Comparison of ENCODE assay signal across 10 mouse cellular contexts in genomic region chr7:24365258-24366014, GRCm38 (mm10). TPM values are rescaled to one million over a fixed set of nuclear protein-coding genes. Genes with fewer than 3 reads are reported as not detected.
DNase-seq lines count a peak whose midpoint lies in the region; ATAC-seq lines count a peak whose summit lies in the region.
"Had no signal": no experiment of that assay in that cellular context is flagged by ENCODE, and none has a peak within 500 bp of the region (broad histone marks: within the 10 kb centered on the region; RNA-seq: fewer than 3 reads in every experiment).

No protein-coding gene starts in this region.

- WGBS in lung, embryonic 15.5 days = 69% methylated on average over 5 of the region's 5 CpGs
- 72% methylated on average over 5 of the region's 5 CpGs for WGBS in forebrain, embryonic 11.5 days
- 87% methylated on average over 5 of the region's 5 CpGs for WGBS in limb, embryonic 12.5 days

- DNase-seq in lung, adult 18-20 months = no peak
- DNase-seq in forebrain, embryonic 11.5 days (ENCODE audit: low spot score) = no peak
- DNase-seq in naive thymus-derived CD4-positive, alpha-beta T cell, adult 2 months (ENCODE audit: low read depth) = peak; percentile 28
- DNase-seq in spleen, adult 18-20 months = no peak
- no peak for DNase-seq in layer of hippocampus, postnatal 36 days
- DNase-seq in heart, postnatal 14 days = no peak

- 0 out of 2 replicates have a peak, but pooled peaks cover 4% of the 10 kb centered on the region for H3K4me1 ChIP-seq in lung, embryonic 15.5 days
- H3K4me1 ChIP-seq in forebrain, embryonic 11.5 days (replicated peaks; ENCODE audit: control insufficient read depth, insufficient read depth, low read length) = no peaks in the 10 kb centered on the region
- H3K4me1 ChIP-seq in limb, embryonic 12.5 days (replicated peaks) = peaks cover 11% of the 10 kb centered on the region

- H3K4me2 ChIP-seq in lung, embryonic 15.5 days = no peak overlapping the region
- H3K4me2 ChIP-seq in forebrain, embryonic 11.5 days (ENCODE audit: low read depth, low read length, severe bottlenecking) = no peak overlapping the region
- H3K4me2 ChIP-seq in limb, embryonic 12.5 days = no peak overlapping the region

- no peak overlapping the region for H3K4me3 ChIP-seq in lung, embryonic 15.5 days
- no peak overlapping the region for H3K4me3 ChIP-seq in forebrain, embryonic 11.5 days (ENCODE audit: low read depth, low read length)
- H3K4me3 ChIP-seq in limb, embryonic 12.5 days (replicated peaks) = no peak overlapping the region

- intact Hi-C loops in heart, postnatal 14 days (cut with DNase I) = loop anchor here (1.0 to 2.0 kb wide), 2 partner anchors 20 to 41 kb away; no protein-coding TSS in a partner anchor

- ATAC-seq in lung, embryonic 15.5 days (ENCODE audit: borderline replicate concordance, extremely low read depth, low FRiP score, low TSS enrichment) = 0 out of 2 replicates have a peak, but pooled peaks have one; percentile 15
- ATAC-seq in forebrain, embryonic 11.5 days (replicated peaks; ENCODE audit: low FRiP score) = peak; percentile 31; the same call in 1 of the 2 replicates
- ATAC-seq in limb, embryonic 12.5 days (ENCODE audit: insufficient number of reproducible peaks, insufficient read depth, low FRiP score, low TSS enrichment, low read depth) = peak; percentile 54; the same call in 1 of the 2 replicates

- H3K27ac ChIP-seq in lung, embryonic 15.5 days = no peak overlapping the region
- H3K27ac ChIP-seq in forebrain, embryonic 11.5 days (ENCODE audit: low read depth, low read length) = no peak overlapping the region
- no peak overlapping the region for H3K27ac ChIP-seq in limb, embryonic 12.5 days

- H3K36me3 ChIP-seq in lung, embryonic 15.5 days = no peaks in the 10 kb centered on the region
- H3K36me3 ChIP-seq in forebrain, embryonic 11.5 days (ENCODE audit: control insufficient read depth, insufficient read depth, low read length) = no peaks in the 10 kb centered on the region
- H3K36me3 ChIP-seq in limb, embryonic 12.5 days = no peaks in the 10 kb centered on the region

- no peak overlapping the region for H3K9ac ChIP-seq in lung, embryonic 15.5 days
- no peak overlapping the region for H3K9ac ChIP-seq in forebrain, embryonic 11.5 days (ENCODE audit: low read length)
- H3K9ac ChIP-seq in limb, embryonic 12.5 days (replicated peaks) = no peak overlapping the region; the same call in 1 of the 2 replicates

- no peaks in the 10 kb centered on the region for H3K27me3 ChIP-seq in lung, embryonic 15.5 days
- no peaks in the 10 kb centered on the region; the same call in 1 of the 2 replicates for H3K27me3 ChIP-seq in forebrain, embryonic 11.5 days (ENCODE audit: control insufficient read depth, insufficient read depth, low read length)
- H3K27me3 ChIP-seq in limb, embryonic 12.5 days = peaks cover 6% of the 10 kb centered on the region

- no peaks in the 10 kb centered on the region for H3K9me3 ChIP-seq in lung, embryonic 15.5 days
- H3K9me3 ChIP-seq in forebrain, embryonic 11.5 days (ENCODE audit: control insufficient read depth, low read length) = no peaks in the 10 kb centered on the region
- H3K9me3 ChIP-seq in limb, embryonic 12.5 days = no peaks in the 10 kb centered on the region

RNA-seq across cellular contexts. Expression of gene Kcnn4, which starts 4.6 kb away (rescaled TPM):
- 3.5 and 4.7 TPM in 2 replicates for polyA plus RNA-seq in lung, embryonic 15.5 days (2015; fragmentation: Nextera tagmentation; extraction: Ambion mirVana)
- polyA plus RNA-seq in forebrain, embryonic 11.5 days (2014; fragmentation: Nextera tagmentation; extraction: Ambion mirVana) = 3.5 and 4.1 TPM in 2 replicates
- polyA plus RNA-seq in limb, embryonic 12.5 days (2016; fragmentation: Nextera tagmentation; extraction: Ambion mirVana) = 2.1 and 2.8 TPM in 2 replicates
- total RNA-seq in layer of hippocampus, postnatal 36 days (2021) = under 1 TPM; 0.17 to 0.48 TPM
- total RNA-seq in heart, postnatal 14 days (2021) = 1 to 10 TPM; 1.0 to 3.3 TPM

RNA-seq across cellular contexts. Expression of gene Lypd5, which starts 16.4 kb away (rescaled TPM):
- not detected in 2 replicates for polyA plus RNA-seq in lung, embryonic 15.5 days (2015; fragmentation: Nextera tagmentation; extraction: Ambion mirVana)
- polyA plus RNA-seq in forebrain, embryonic 11.5 days (2014; fragmentation: Nextera tagmentation; extraction: Ambion mirVana) = not detected in 2 replicates
- polyA plus RNA-seq in limb, embryonic 12.5 days (2016; fragmentation: Nextera tagmentation; extraction: Ambion mirVana) = not detected in 2 replicates
- total RNA-seq in layer of hippocampus, postnatal 36 days (2021) = not detected
- not detected for total RNA-seq in heart, postnatal 14 days (2021)
- total RNA-seq: left cerebral cortex, postnatal 4 days had no signal
- polyA plus RNA-seq: kidney, adult 2 months had no signal

RNA-seq across cellular contexts. Expression of gene Tescl, which starts 31.7 kb away (rescaled TPM):
- not detected in 2 replicates for polyA plus RNA-seq in lung, embryonic 15.5 days (2015; fragmentation: Nextera tagmentation; extraction: Ambion mirVana)
- 0.23 TPM in 1 of 2 replicates, not detected in the other for polyA plus RNA-seq in forebrain, embryonic 11.5 days (2014; fragmentation: Nextera tagmentation; extraction: Ambion mirVana)
- polyA plus RNA-seq in limb, embryonic 12.5 days (2016; fragmentation: Nextera tagmentation; extraction: Ambion mirVana) = 0.25 TPM in 1 of 2 replicates, not detected in the other
- not detected for total RNA-seq in layer of hippocampus, postnatal 36 days (2021)
- total RNA-seq in heart, postnatal 14 days (2021) = not detected

RNA-seq across cellular contexts. Expression of gene Smg9, which starts 34.0 kb away (rescaled TPM):
- polyA plus RNA-seq in lung, embryonic 15.5 days (2015; fragmentation: Nextera tagmentation; extraction: Ambion mirVana) = 22.5 and 23.9 TPM in 2 replicates
- polyA plus RNA-seq in forebrain, embryonic 11.5 days (2014; fragmentation: Nextera tagmentation; extraction: Ambion mirVana) = 29.6 and 29.8 TPM in 2 replicates
- polyA plus RNA-seq in limb, embryonic 12.5 days (2016; fragmentation: Nextera tagmentation; extraction: Ambion mirVana) = 22.7 and 25.4 TPM in 2 replicates
- 10 to 100 TPM; 33.8 to 39.0 TPM for total RNA-seq in layer of hippocampus, postnatal 36 days (2021)
- 10 to 100 TPM in 1 of 2 experiments, 1 to 10 TPM in 1; 9.4 to 10.2 TPM for total RNA-seq in heart, postnatal 14 days (2021)

RNA-seq across cellular contexts. Expression of gene Zfp94, which starts 49.0 kb away (rescaled TPM):
- 10.3 and 10.4 TPM in 2 replicates for polyA plus RNA-seq in lung, embryonic 15.5 days (2015; fragmentation: Nextera tagmentation; extraction: Ambion mirVana)
- polyA plus RNA-seq in forebrain, embryonic 11.5 days (2014; fragmentation: Nextera tagmentation; extraction: Ambion mirVana) = 15.2 and 15.9 TPM in 2 replicates
- 15.6 and 15.9 TPM in 2 replicates for polyA plus RNA-seq in limb, embryonic 12.5 days (2016; fragmentation: Nextera tagmentation; extraction: Ambion mirVana)
- total RNA-seq in layer of hippocampus, postnatal 36 days (2021) = 10 to 100 TPM; 12.2 to 14.8 TPM
- total RNA-seq in heart, postnatal 14 days (2021) = 1 to 10 TPM; 1.7 to 2.1 TPM
